Mouse (Mus musculus) embryo, embryonic 10 days (tissue): ENCODE measurements around the gene Nprl2.
A peak's percentile ranks its signal among the peaks of the same experiment; 100 is the strongest.

Experiments used
- DNase-seq: peaks from one replicate; pipeline ENCODE4 v3.0.0-alpha.2; 2015; ENCODE audit warnings: low spot score

Gene Nprl2

GRCm38 (mm10) chr9:107534408-107535202, 7.4 kb upstream of the Nprl2 start:
- no peak for DNase-seq

GRCm38 (mm10) chr9:107538231-107538630, 3.8 kb upstream of the Nprl2 start:
- no peak for DNase-seq

- no peak for DNase-seq
These were observed 3.3 kb upstream of the Nprl2 start for GRCm38 (mm10) chr9:107538711-107539110.

- no peak for DNase-seq
These were observed 2.1 kb upstream of the Nprl2 start for GRCm38 (mm10) chr9:107539940-107540339.

GRCm38 (mm10) chr9:107540420-107540819, 1.6 kb upstream of the Nprl2 start:
- DNase-seq = no peak

GRCm38 (mm10) chr9:107541005-107541404, 1.0 kb upstream of the Nprl2 start:
- no peak for DNase-seq

- DNase-seq = no peak
These were observed 293 bp downstream of the Nprl2 start for GRCm38 (mm10) chr9:107542352-107542686.

- no peak for DNase-seq
These were observed 695 bp downstream of the Nprl2 start for GRCm38 (mm10) chr9:107542721-107543120.

- DNase-seq = no peak
These were observed 1.3 kb downstream of the Nprl2 start for GRCm38 (mm10) chr9:107543299-107543698.

GRCm38 (mm10) chr9:107544196-107544700, 2.2 kb downstream of the Nprl2 start:
- no peak for DNase-seq

- DNase-seq = no peak
These were observed 2.7 kb downstream of the Nprl2 start for GRCm38 (mm10) chr9:107544729-107545128.

GRCm38 (mm10) chr9:107545199-107545598, 3.2 kb downstream of the Nprl2 start:
- DNase-seq = no peak

- peak; percentile 79 for DNase-seq
These were observed 3.6 kb downstream of the Nprl2 start for GRCm38 (mm10) chr9:107545602-107546001.

GRCm38 (mm10) chr9:107547026-107547425, 5.0 kb downstream of the Nprl2 start, which contains the start of gene Zmynd10:
TSS of gene Zmynd10 (plus strand) at chr9:107547298.
- peak; percentile 99 for DNase-seq

GRCm38 (mm10) chr9:107547957-107548356, 5.9 kb downstream of the Nprl2 start:
- no peak for DNase-seq

- DNase-seq = no peak
These were observed 6.8 kb downstream of the Nprl2 start for GRCm38 (mm10) chr9:107548820-107549219.

- no peak for DNase-seq
These were observed 7.5 kb downstream of the Nprl2 start for GRCm38 (mm10) chr9:107549297-107550074.

GRCm38 (mm10) chr9:107550491-107551116, 8.6 kb downstream of the Nprl2 start:
- DNase-seq = peak; percentile 54

- peak; percentile 81 for DNase-seq
These were observed 9.3 kb downstream of the Nprl2 start, which contains the start of gene Rassf1 for GRCm38 (mm10) chr9:107551117-107551889. TSS of gene Rassf1 (plus strand) at chr9:107551555.

GRCm38 (mm10) chr9:107551890-107552355, 9.9 kb downstream of the Nprl2 start:
- peak; percentile 43 for DNase-seq

- no peak for DNase-seq
These were observed 10.8 kb downstream of the Nprl2 start for GRCm38 (mm10) chr9:107552690-107553393.
